Mouse (Mus musculus) lung, postnatal 0 days (tissue): ENCODE data around the gene Otud7a. TPM values are rescaled to one million over a fixed set of nuclear protein-coding genes. Genes with fewer than 3 reads are reported as not detected.

Experiments used
- ATAC-seq: fragments of 200-750 bp; cut with Nextera tagmentation; 2 replicates; pipeline ENCODE4 v1.8.0; 2017; ENCODE audit warnings: moderate library complexity
- DNase-seq: peaks from one replicate; pipeline ENCODE4 v3.0.0-alpha.2; 2016; ENCODE audit warnings: low spot score
- H3K27ac ChIP-seq: fragments of 300-500 bp; sonication (generic); 2 replicates; pipeline ENCODE4 v1.5.1; 2014; ENCODE audit warnings: antibody characterized with exemption, mild to moderate bottlenecking, low read length, mixed read lengths
- H3K27me3 ChIP-seq: fragments of 300-500 bp; sonication (generic); replicated peaks from 2 replicates; pipeline ENCODE4 v1.6.1; 2014; ENCODE audit warnings: low read length, mixed read lengths; ENCODE audit not compliant: insufficient read depth
- H3K36me3 ChIP-seq: fragments of 300-500 bp; sonication (generic); 2 replicates; pipeline ENCODE4 v1.6.1; 2014; ENCODE audit warnings: low read length, mixed read lengths; ENCODE audit not compliant: insufficient read depth
- H3K4me1 ChIP-seq: fragments of 300-500 bp; sonication (generic); 2 replicates; pipeline ENCODE4 v1.6.1; 2014; ENCODE audit warnings: antibody characterized with exemption, low read depth, low read length, mixed read lengths; ENCODE audit not compliant: insufficient read depth
- H3K4me2 ChIP-seq: fragments of 300-500 bp; sonication (generic); replicated peaks from 2 replicates; pipeline ENCODE4 v1.6.1; 2014; ENCODE audit warnings: low read depth, mild to moderate bottlenecking, low read length, moderate library complexity, mixed read lengths
- H3K4me3 ChIP-seq: fragments of 300-500 bp; sonication (generic); 2 replicates; pipeline ENCODE4 v1.5.1; 2014; ENCODE audit warnings: low read depth, low read length
- H3K9ac ChIP-seq: fragments of 300-500 bp; sonication (generic); replicated peaks from 2 replicates; pipeline ENCODE4 v1.6.1; 2014; ENCODE audit warnings: low read depth, mild to moderate bottlenecking
- H3K9me3 ChIP-seq: fragments of 300-500 bp; sonication (generic); 2 replicates; pipeline ENCODE4 v1.6.1; 2016; ENCODE audit warnings: low read length, mixed read lengths
- CTCF ChIP-seq: IDR thresholded peaks from 2 replicates; pipeline ENCODE4 v1.5.1; 2016; ENCODE audit warnings: antibody characterized with exemption, mild to moderate bottlenecking
- EP300 ChIP-seq: IDR thresholded peaks from 2 replicates; pipeline ENCODE4 v1.6.1; 2016; ENCODE audit warnings: antibody characterized with exemption, mild to moderate bottlenecking, control low read depth
- WGBS: fragments of 180-500 bp; shearing (Covaris S2); extraction: QIAGEN DNeasy Blood & Tissue Kit; methylation state at CpG from one replicate; pipeline ENCODE4 v1.1.7; 2014; 5-methylcytosine and 5-hydroxymethylcytosine counted together
- polyA plus RNA-seq: library from polyadenylated mRNA; unstranded; fragments of >200 nt; fragmentation: Nextera tagmentation; extraction: Ambion mirVana; gene quantifications from 2 replicates; pipeline ENCODE4 v1.2.1, GENCODE M21; 2015

Otud7a gene
- polyA plus RNA-seq, 1 experiment from 2014 or later = 0.11 TPM

- Histone ChIP-seq H3K36me3 (no peaks in the 10 kb centered on the region), H3K4me1 (no peaks in the 10 kb centered on the region), H3K27me3 (no peaks in the 10 kb centered on the region), H3K27ac (no peak overlapping the region), H3K4me3 (no peak overlapping the region), H3K4me2 (no peak overlapping the region), H3K9me3 (no peaks in the 10 kb centered on the region), H3K9ac (no peak overlapping the region)
- WGBS = 82% methylated on average over 7 of the region's 7 CpGs
- TF ChIP-seq EP300 = no peak
- TF ChIP-seq CTCF = no peak
- DNase-seq (no peak), ATAC-seq (no peak)
Observed at GRCm38 (mm10) chr7:63799304-63799703, 354.8 kb downstream of the Otud7a start.

- TF ChIP-seq CTCF (no peak), EP300 (no peak)
- WGBS = 87% methylated on average over 21 of the region's 21 CpGs
Observed at GRCm38 (mm10) chr7:63802751-63803150, 358.2 kb downstream of the Otud7a start.

More at GRCm38 (mm10) chr7:63802751-63803150, 358.2 kb downstream of the Otud7a start:
- no peaks in the 10 kb centered on the region for H3K9me3 ChIP-seq
- no peak overlapping the region for H3K9ac ChIP-seq
- H3K4me1 ChIP-seq = no peaks in the 10 kb centered on the region
- no peak overlapping the region for H3K27ac ChIP-seq
- no peak overlapping the region for H3K4me2 ChIP-seq
- no peak overlapping the region for H3K4me3 ChIP-seq
- DNase-seq = no peak
- no peak for ATAC-seq
- H3K36me3 ChIP-seq = no peaks in the 10 kb centered on the region
- no peaks in the 10 kb centered on the region for H3K27me3 ChIP-seq

Other genes with a start within 250 kb of the Otud7a start
- gene Chrna7, start 232.2 kb upstream of the Otud7a start, polyA plus RNA-seq = 0.05 and 0.06 TPM in 2 replicates